Mouse (Mus musculus) kidney, adult 2 months (tissue): Measurements from ENCODE around the gene Asb17. TPM values are rescaled to one million over a fixed set of nuclear protein-coding genes. Genes with fewer than 3 reads are reported as not detected.

Experiments
- DNase-seq: peaks from one replicate; pipeline ENCODE4 v3.0.0; 2021
- H3K27ac ChIP-seq: fragments of 200-500 bp; 2 replicates; pipeline ENCODE4 v1.5.1; 2012; ENCODE audit warnings: low read depth, low read length, control low read depth, inconsistent platforms; ENCODE audit not compliant: insufficient read depth
- H3K27me3 ChIP-seq: fragments of 200-500 bp; replicated peaks from 2 replicates; pipeline ENCODE4 v1.6.1; 2012; ENCODE audit warnings: mild to moderate bottlenecking, moderate library complexity, low read length, inconsistent platforms; ENCODE audit not compliant: control insufficient read depth, insufficient read depth
- H3K36me3 ChIP-seq: fragments of 200-500 bp; 2 replicates; pipeline ENCODE4 v1.6.1; 2012; ENCODE audit warnings: mild to moderate bottlenecking, moderate library complexity, low read length, inconsistent platforms; ENCODE audit not compliant: control insufficient read depth, insufficient read depth
- H3K4me1 ChIP-seq: fragments of 200-500 bp; 2 replicates; pipeline ENCODE4 v1.6.1; 2011; ENCODE audit warnings: low read length; ENCODE audit not compliant: control insufficient read depth, insufficient read depth
- H3K4me3 ChIP-seq: fragments of 200-500 bp; 2 replicates; pipeline ENCODE4 v1.5.1; 2011; ENCODE audit warnings: mild to moderate bottlenecking, low read depth, low read length, control low read depth; ENCODE audit not compliant: insufficient read depth
- CTCF ChIP-seq: fragments of 200-500 bp; conservative IDR thresholded peaks from 2 replicates; pipeline ENCODE4 v1.5.1; 2011; ENCODE audit warnings: low read depth, mild to moderate bottlenecking, control low read depth, low read length, moderate library complexity, mixed read lengths; ENCODE audit not compliant: insufficient read depth, insufficient read length
- POLR2A ChIP-seq: fragments of 200-500 bp; IDR thresholded peaks from one replicate; pipeline ENCODE4 v1.6.1; 2011; ENCODE audit warnings: low read depth, low read length, control low read depth
- WGBS: fragments of 180-500 bp; shearing (Covaris S2); methylation state at CpG from one replicate; pipeline ENCODE4 v1.1.7; 2018; 5-methylcytosine and 5-hydroxymethylcytosine counted together
- polyA plus RNA-seq: library from polyadenylated mRNA; depleted of rRNA; stranded (reverse); fragments of >200 nt; gene quantifications from 2 replicates; pipeline ENCODE4 v1.2.3, GENCODE M21; 2012

Asb17 gene
- polyA plus RNA-seq, 1 experiment: 0.05 TPM

DNA sequence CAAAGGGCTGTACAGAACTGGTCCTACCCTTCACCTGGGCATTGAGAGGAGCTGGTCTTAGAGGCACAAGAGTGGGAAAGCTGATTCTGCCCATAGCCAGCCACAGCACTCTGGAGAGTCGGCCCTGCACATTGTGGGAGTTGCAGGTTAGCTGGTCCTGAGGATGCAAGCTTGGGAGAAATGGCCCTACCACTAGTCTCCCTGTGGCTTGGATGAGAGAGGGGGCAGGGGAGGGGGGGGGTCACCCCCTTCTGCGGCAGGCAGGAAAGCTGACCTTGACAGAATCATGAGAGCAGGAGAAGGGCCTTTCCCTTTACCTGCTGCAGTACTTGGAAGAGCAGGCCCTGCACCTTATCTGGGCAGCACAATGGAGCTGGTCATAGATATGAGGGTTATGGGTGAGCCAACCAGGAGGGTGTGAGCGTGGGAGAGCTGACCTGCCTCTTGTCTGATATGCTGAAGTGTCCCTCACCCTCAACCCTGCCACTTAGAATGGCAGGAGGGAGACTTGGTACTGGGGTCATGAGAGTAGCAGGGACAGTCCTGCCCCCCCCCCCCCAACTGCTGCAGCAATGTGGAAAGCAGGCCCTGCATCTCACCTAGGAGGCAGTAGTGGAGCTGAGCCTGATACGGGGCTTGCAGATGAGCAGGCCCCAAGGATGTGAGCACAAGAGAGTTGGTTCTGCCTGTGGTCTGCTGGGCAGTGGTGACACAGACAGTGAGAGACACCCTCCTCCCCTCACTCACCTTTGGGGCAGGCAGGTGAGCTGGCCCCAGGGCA, 11.9 kb upstream of the Asb17 start:
- Histone ChIP-seq H3K4me3 (no peak overlapping the region), H3K4me1 (no peaks in the 10 kb centered on the region), H3K27ac (no peak overlapping the region), H3K27me3 (no peaks in the 10 kb centered on the region), H3K36me3 (no peaks in the 10 kb centered on the region)
- DNase-seq: no peak
- 86% methylated on average over 4 of the region's 4 CpGs for WGBS
- TF ChIP-seq POLR2A: no peak

DNA sequence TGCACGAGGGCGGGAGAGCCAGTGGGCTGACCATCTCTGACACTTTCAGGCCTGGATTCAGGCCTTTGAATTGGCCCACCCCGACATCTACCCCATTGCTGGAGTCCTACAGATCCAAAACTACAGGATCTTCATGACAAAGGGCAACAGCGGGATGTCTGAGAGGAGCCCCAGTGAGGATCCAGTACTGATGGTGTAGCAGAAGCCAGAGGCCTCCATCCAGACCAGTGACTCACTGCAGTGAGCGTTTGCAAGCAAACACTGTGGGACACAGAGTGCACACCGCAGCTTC, 11.4 kb upstream of the Asb17 start:
- TF ChIP-seq CTCF (no peak), POLR2A (no peak)
- 85% methylated on average over 6 of the region's 6 CpGs for WGBS
- no peak for DNase-seq
- no peak overlapping the region for H3K4me3 ChIP-seq
- H3K27ac ChIP-seq: no peak overlapping the region
- H3K36me3 ChIP-seq: no peaks in the 10 kb centered on the region
- H3K27me3 ChIP-seq: no peaks in the 10 kb centered on the region
- H3K4me1 ChIP-seq: no peaks in the 10 kb centered on the region

DNA sequence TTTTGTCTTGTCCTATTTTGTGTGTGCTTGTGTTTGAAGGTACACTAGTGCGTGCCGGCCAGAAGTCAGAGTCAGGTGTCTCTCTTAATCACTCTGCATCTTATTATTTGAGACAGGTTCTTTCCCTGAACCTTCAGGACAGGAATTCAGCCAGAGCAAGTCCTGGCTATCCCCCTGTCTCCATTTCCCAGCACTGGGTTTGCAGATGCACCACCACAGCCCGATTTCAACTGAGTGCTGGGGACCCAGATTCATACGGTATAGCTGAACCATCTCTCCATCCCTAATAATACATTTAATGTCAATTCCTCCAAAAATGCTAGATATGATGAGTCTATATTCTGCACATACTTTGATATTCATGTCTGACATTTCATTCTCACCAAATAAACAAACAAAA, 9.9 kb upstream of the Asb17 start:
- WGBS: 90% methylated on average over 4 of the region's 4 CpGs
- DNase-seq: no peak
- Histone ChIP-seq H3K4me1 (no peaks in the 10 kb centered on the region), H3K36me3 (no peaks in the 10 kb centered on the region), H3K27ac (no peak overlapping the region), H3K4me3 (no peak overlapping the region), H3K27me3 (no peaks in the 10 kb centered on the region)
- no peak for TF ChIP-seq POLR2A

DNA sequence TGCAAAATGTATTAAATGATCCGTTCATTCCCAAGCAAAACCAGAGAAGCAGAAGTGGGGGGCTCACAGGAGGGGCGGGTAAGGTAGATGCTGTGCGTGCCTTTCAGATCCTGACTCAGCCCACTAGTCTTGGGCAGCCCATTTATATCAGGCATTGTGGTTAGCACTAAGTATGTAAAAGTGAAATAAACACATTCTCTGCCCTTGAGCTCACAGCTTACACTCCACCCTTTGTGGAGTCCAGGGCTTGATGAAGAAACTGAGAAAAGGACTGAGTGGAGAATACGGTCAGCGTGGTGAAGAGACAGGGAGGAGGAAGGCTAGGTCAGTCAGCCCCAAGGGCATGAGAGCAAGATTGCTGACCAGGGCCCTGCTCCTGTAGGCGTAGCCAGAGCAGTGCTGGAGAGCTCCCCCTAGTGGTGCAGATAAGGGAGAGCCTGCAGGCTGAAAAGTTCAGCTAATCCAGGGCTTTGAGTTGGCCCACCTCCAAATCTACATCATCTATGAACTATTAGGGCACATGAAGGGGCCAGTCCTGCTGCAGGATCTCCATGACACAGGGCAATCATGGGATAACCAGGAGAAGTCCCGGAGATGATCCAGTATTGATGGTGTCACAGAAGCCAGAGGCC, 8.4 kb upstream of the Asb17 start:
- no peaks in the 10 kb centered on the region for H3K27me3 ChIP-seq
- TF ChIP-seq CTCF (peak; percentile 83), POLR2A (no peak)
- DNase-seq: peak; percentile 82
- no peaks in the 10 kb centered on the region for H3K36me3 ChIP-seq
- 68% methylated on average over 7 of the region's 7 CpGs for WGBS
- no peak overlapping the region for H3K27ac ChIP-seq
- H3K4me1 ChIP-seq: no peaks in the 10 kb centered on the region
- H3K4me3 ChIP-seq: no peak overlapping the region

DNA sequence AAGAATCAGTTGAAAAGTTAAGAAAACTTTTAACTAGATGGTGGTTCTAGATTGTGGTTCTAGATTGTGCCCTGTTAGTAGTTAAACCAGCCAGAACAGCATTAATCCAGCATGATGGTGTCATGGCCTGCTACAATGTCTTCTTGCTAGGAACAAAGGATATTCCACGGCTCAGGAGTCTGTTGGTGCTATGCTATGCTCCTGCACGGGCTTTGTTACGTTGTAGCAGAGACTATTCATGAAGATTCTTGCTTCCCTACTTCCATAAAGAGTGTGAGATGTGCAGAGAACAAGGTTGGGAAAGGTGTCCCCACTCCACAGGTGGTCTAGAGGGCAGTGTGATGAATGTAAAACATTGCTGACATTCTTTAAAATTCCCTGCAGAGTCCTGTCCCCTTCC, 7.7 kb upstream of the Asb17 start:
- DNase-seq: no peak
- H3K4me3 ChIP-seq: no peak overlapping the region
- no peaks in the 10 kb centered on the region for H3K27me3 ChIP-seq
- TF ChIP-seq CTCF (no peak), POLR2A (no peak)
- H3K36me3 ChIP-seq: no peaks in the 10 kb centered on the region
- no peaks in the 10 kb centered on the region for H3K4me1 ChIP-seq
- no peak overlapping the region for H3K27ac ChIP-seq
- 82% methylated on average over 3 of the region's 3 CpGs for WGBS

DNA sequence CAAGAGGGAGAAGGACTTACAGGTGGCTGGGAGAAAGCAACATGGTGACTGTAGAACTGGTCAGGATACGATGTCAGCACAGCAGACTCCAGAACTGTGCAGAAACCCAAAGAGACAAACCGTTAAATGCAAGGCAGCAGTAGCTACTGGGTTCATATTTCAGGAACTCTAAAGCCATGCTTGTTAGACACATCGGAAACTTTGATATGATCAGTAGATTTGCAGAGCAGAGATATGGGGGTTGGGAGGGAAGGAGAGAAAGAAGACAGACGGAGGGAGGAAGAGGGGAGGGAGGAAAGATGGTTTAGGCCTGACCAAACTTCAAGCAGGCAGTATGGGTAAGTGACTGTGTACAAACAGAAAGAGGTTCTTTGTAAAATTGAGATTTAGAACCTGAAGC, 6.4 kb upstream of the Asb17 start:
- no peak for DNase-seq
- WGBS: 48% methylated on average over 4 of the region's 4 CpGs
- no peak for TF ChIP-seq POLR2A
- no peak for TF ChIP-seq CTCF

DNA sequence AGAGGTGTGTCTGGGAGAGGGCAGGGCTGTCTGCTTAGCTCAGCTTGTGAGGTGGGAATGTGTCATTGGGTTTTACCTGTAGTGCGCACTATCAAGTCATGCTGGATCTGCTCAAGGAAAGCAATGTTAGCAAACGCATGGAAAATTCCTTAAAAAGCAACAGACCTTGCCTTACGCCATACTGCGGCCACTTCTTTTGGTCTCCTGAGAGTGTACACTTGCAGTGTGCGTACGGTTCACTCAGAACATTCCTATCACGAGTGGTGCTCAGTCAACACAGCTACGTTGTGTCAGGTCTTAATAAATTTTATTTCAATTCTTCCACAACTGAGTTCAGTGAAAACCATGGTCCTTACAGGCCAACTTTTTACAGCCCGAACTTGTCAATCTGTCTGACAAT, 748 bp downstream of the Asb17 start:
- H3K27me3 ChIP-seq: no peaks in the 10 kb centered on the region
- H3K27ac ChIP-seq: no peak overlapping the region
- no peaks in the 10 kb centered on the region for H3K36me3 ChIP-seq
- WGBS: 93% methylated on average over 9 of the region's 9 CpGs
- H3K4me3 ChIP-seq: no peak overlapping the region
- DNase-seq: no peak
- no peak for TF ChIP-seq POLR2A
- no peak for TF ChIP-seq CTCF
- no peaks in the 10 kb centered on the region for H3K4me1 ChIP-seq

More for the DNA sequence above, 6.4 kb upstream of the Asb17 start:
- no peak overlapping the region for H3K27ac ChIP-seq
- no peaks in the 10 kb centered on the region for H3K36me3 ChIP-seq
- no peak overlapping the region for H3K4me3 ChIP-seq
- no peaks in the 10 kb centered on the region for H3K27me3 ChIP-seq
- H3K4me1 ChIP-seq: no peaks in the 10 kb centered on the region

DNA sequence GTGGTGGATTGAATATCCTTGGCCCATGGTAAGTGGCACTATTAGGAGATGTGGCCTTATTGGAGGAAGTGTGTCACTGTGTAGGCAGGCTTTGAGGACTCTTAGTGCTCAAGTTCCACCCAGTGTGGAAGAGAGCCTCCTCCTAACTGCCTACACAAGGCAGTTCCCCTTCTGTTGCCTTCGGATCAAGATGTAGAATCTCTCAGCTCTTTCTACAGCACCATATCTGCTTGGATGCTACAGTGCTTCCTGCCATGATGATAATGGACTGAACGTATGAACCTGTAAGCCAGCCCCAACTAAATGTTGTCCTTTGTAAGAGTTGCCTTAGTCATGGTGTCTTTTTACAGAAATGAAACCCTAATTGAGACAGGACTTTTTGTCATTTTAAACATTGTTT, 1.5 kb downstream of the Asb17 start:
- Histone ChIP-seq H3K27me3 (no peaks in the 10 kb centered on the region), H3K36me3 (no peaks in the 10 kb centered on the region), H3K4me1 (no peaks in the 10 kb centered on the region), H3K4me3 (no peak overlapping the region), H3K27ac (no peak overlapping the region)
- TF ChIP-seq CTCF (no peak), POLR2A (no peak)
- DNase-seq: no peak
- 90% methylated on average over 2 of the region's 2 CpGs for WGBS
